Mouse (Mus musculus): Measurements from ENCODE around the gene Slpi.
A peak's percentile ranks its signal among the peaks of the same experiment; 100 is the strongest.
"Not testable (repeated sequence)": the region's sequence is repeated elsewhere in the genome, so short reads cannot be mapped to it uniquely, and the experiment has no call there.

Slpi gene

DNA sequence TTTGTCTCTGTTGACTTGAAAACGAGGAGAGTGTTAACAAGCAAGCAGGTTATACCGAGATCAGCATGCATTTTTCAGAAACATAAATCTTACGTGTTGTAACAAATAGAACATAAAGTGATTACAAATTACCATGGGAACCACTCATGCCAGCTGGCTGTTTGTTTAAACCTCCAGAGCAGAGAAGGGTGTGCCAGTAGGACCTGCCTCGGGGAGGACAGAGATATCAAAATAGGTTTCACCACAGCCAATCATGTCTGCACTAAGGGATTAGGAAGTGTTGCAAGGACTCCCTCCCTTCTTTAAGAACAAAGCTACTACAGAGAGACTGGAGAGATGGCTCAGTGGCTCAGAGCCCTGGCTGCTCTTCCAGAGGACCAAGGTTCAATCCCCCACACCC is 15.7 kb downstream of the Slpi start:
- no peak for DNase-seq

- no peak for DNase-seq
These were observed 16.4 kb downstream of the Slpi start for GRCm38 (mm10) chr2:164372408-164373053.

- DNase-seq: no peak
These were observed 17.5 kb downstream of the Slpi start for GRCm38 (mm10) chr2:164371371-164371770.

DNA sequence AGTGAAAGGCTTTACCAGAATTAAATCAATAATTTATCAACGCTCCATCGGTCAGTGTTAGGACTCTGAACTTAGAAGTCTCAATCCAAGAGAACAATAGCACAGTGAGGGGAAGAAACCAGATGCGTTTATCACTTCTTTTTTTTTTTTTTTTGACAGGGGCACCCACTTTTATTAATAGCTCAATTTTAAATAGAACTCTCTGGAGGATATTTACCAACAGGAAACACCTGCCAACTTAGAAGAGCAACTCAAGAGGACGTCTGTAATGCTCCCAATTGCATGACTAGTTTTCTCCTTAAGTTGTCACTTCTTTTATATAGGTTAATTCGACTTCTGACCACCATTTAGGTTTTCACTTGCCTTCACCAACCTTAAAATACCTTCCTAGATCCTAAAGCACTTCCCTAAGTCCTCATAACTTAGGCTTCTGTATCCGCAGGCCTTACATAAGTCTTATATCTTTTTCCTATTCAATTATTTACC is 20.2 kb downstream of the Slpi start:
- no peak for DNase-seq

GRCm38 (mm10) chr2:164366947-164367346 is 21.9 kb downstream of the Slpi start:
- no peak for DNase-seq

DNA sequence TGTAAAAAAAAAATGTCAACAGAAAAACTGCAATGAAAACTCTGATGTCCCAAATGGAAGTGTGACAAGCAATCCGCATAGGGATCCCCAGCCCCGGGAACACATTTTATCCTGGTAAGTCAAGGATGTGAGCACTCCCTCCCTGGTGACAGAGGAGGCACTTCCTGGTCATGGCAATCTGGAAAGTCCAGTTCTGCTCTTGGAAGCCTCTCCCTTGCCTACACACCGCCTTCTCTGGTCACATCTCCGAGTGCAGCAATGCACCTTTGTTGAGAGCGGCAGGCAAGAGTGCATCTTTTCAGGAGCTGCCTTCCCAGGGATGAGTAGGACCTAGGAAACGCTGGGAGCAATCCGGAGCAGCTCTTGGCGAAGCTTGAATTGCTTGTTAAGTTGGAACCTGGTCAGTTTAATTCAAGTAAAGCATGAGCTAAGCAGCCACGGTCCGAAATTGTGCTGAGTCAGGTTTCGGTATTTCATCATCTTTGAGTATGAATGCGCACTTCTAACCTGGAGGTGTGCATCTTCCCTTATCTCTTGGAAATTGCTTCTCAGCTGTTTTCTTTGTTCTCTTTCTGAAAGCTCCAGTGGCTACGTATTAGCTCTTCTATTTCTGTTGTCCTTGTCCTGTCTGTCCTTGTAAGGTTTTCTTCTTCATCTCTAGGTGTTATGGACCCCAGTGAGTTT is 27.8 kb downstream of the Slpi start:
- no peak for DNase-seq

- no peak for DNase-seq
These were observed 29.2 kb downstream of the Slpi start for GRCm38 (mm10) chr2:164359668-164360067.

DNA sequence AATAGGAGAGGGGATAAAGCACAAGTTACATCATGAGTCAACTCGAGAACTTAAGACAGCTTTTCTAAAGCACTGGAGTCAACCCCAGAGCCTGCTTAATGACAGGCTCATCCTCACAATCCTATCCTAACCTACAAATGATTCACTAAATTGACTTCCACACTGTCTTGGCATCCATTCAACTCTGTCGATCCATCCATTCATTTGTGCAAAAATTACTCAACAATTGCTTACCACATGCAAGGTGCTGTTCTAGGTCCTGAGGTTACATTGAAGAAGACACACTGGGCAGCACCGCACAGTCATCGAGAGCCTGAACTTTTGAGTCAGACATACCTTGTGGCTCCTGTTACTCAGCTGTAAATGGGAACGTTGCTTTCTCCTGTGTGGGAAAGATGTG is 29.9 kb downstream of the Slpi start:
- DNase-seq: no peak

DNA sequence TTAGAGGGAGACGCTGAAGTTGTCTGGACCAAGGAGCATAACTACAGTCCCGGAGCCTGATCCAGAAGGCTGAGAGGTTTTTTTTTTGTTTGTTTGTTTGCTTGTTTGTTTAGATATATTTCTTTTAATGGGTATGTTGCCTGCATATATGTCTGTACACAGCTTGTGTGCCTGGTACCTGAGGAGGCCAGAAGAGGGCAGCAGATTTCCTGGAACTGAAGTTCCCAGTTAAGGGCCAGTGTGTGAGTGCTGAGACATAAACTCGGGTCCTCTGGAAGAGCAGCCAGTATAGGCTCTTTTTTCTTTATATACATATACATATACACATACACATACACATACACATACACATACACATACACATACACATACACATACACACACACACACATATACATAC is 30.5 kb downstream of the Slpi start:
- peak; percentile 41 for DNase-seq

GRCm38 (mm10) chr2:164356177-164356967 is 32.5 kb downstream of the Slpi start:
- no peak for DNase-seq

- DNase-seq: no peak
These were observed 35.5 kb downstream of the Slpi start for GRCm38 (mm10) chr2:164353356-164353755.

- DNase-seq: no peak
These were observed 36.2 kb downstream of the Slpi start for GRCm38 (mm10) chr2:164352697-164353096.

GRCm38 (mm10) chr2:164348980-164349379 is 39.9 kb downstream of the Slpi start:
- peak; percentile 71 for DNase-seq

DNA sequence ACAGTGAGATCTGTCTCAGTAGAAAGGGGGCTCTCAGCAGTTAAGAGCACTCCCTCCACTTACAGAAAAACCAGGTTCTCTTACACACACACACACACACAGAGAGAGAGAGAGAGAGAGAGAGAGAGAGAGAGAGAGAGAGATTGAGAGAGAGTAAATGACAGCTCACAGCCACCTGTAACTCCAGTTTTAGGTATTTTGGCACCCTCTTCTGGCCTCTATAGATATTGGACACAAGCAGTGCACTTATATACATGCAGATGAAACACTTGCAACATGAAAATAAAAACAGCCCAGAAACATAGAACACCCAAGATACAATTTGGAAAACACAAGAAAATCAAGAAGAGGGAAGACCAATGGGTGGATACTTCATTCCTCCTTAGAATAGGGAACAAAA is 41.2 kb downstream of the Slpi start:
- not testable (repeated sequence) for DNase-seq

GRCm38 (mm10) chr2:164343732-164344131 is 45.2 kb downstream of the Slpi start:
- not testable (repeated sequence) for DNase-seq

GRCm38 (mm10) chr2:164332440-164332839 is 56.5 kb downstream of the Slpi start, which contains the start of gene Svs5:
Gene Svs5, plus strand, starts transcription at chr2:164332740.
- not testable (repeated sequence) for DNase-seq

DNA sequence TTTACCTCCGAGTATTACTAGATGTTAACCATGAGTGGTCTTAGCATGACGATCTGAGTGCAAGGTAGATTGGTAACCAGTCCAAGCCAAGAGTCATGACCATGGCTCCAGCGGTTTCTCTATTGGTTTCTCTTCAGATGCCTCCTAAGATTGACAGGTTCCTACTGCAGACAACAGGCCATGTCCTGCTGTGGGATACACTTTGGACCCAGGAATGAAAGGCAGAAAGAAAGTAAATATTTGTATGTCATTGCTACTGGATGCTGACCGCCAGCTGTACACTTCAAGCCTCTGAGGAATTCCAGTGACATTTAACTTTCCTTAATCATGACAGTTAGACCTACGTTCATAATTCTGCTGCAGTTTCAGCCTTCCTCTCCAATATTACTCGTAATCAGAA is 67.9 kb downstream of the Slpi start:
- no peak for DNase-seq

DNA sequence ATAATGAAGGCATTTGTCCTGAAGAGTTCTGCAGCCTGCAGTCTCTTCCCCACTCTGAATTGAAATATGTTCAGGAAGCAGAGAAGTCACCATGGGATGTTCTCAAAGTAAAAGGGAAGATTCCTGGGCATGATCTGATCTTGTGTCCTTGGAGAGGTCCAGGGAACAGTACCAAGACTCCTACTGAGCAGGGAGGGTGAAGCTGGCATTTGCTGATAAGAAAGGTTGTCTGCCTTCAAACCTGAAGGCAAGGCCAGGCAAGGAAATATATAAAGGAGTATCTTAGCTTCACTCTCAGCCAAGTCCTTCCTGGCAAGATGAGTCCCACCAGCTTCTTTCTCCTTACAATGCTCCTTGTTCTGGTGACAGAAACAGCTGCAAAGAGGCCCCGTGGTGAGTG is 72.4 kb downstream of the Slpi start, which contains the start of gene Svs6:
Gene Svs6 (plus strand): TSS at position 301 of the 400 bp plus-strand sequence.
- DNase-seq: not testable (repeated sequence)

DNA sequence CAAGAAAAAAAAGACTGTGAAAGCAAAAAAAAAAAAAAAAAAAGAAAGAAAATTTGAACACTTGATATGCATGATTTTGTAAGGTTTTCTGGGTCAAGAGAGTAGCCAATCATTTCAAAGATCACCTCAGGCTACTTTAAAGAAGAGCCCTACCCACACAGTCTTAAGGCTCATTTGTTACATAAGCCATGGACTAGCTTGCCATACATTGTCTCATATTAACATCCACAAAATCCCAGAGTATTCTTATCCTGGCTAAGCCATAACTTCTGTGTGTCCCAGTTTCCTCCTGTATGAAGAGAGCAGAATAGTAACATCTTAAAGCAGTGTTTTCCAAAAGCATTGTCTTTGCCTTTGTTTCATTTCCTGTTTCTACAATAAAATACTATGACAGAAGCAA is 73.4 kb downstream of the Slpi start:
- DNase-seq: not testable (repeated sequence)

DNA sequence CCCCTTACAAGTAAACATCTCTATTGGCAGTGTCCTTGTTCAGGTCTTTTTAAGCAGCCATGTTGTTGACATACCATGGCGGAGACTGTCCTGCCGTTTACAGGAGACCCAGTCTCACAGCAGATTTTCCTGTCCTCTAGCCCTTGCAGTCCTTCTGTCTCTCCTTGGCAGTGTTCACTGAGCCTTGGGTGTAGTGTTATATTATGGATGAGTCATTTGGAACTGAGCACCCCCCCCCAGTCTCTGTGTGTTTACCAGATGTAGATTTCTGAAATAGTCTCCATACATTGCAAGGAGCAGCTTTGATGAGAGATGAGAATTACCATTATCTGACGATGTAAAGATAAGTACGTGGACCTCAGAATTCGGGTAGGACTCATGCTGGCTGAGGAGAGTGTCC is 76.3 kb downstream of the Slpi start:
- no peak for DNase-seq

Data from thymus, postnatal 4 days (tissue).